Mouse (Mus musculus) left cerebral cortex, postnatal 25 days (tissue): Measurements from ENCODE around the gene Alyref. TPM values are rescaled to one million over a fixed set of nuclear protein-coding genes. Genes with fewer than 3 reads are reported as not detected.
"Not testable (repeated sequence)": the region's sequence is repeated elsewhere in the genome, so short reads cannot be mapped to it uniquely, and the experiment has no call there.

Experiments
- DNase-seq, 2 experiments: peaks; one replicate each; pipeline ENCODE4 v3.0.0; 2022; ENCODE audit warnings: low spot score in 2 of 2, mixed read lengths in 1 of 2
- intact Hi-C: fragments of 180-260 bp; cut with DNase I; formaldehyde crosslinking; loops from one replicate; pipeline ENCODE4 v1.15.1; 2025
- total RNA-seq, 2 experiments: library from RNA; stranded (reverse); gene quantifications; 2 replicates each; pipeline ENCODE4 v1.2.3; 2021

The Alyref gene
- total RNA-seq, 2 experiments from 2014 or later = 59.9 to 61.2 TPM

GRCm38 (mm10) chr11:120578024-120578693, 20.0 kb downstream of the Alyref start:
- intact Hi-C loops = no loop called here
- DNase-seq = no peak

GRCm38 (mm10) chr11:120577211-120578023, 20.7 kb downstream of the Alyref start:
- intact Hi-C loops = no loop called here

DNA sequence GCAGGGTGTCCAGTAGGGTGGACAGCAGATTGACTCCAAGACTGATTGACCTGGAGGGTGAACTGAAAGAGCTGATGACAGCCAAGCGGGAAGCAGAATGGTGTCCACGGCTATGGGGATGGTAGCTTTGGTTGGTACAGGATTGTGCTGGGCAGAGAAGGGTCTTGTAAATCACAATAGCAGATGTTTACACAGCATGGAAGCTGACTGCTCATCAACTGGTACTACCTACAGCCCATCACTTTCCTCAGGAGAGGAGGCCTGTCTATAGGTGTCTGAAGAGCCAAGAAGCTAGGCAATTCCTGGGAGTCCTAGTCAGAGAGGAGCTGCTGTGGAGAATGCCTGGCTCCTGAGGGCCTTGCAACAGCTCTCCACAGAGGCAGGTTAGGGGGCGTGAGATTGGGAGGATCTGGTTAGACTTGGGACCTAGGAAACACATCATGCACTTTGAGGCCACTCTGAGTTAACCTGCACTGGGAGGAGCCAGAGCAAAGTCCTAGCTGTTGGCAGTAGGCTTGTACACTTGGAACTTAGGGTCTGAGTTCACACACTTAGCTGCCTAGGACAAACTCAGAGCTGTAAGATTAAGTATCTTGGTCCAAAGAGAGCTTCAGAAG, 21.7 kb downstream of the Alyref start:
- intact Hi-C loops = no loop called here
- DNase-seq = no peak

More at GRCm38 (mm10) chr11:120577211-120578023, 20.7 kb downstream of the Alyref start:
- no peak for DNase-seq

DNA sequence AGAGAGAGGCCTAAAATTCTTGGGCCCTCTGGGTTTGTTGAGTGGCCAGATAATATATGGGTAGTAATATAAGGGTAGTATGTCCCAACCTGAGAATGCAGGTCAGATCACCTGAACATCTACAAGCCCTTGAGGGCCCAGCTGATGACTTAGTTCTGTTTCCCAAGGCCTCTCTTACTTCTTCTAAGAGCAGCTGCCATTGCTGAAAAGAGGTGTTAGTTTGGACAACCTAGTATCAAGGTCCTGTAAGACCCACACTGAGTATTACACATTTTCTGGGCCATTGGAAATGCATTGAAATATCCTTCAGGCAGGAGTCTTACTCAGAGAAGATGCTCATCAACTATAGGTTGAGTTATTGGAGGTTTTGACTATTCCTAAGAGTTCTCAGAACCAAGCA, 22.2 kb downstream of the Alyref start:
- intact Hi-C loops = no loop called here
- no peak for DNase-seq

GRCm38 (mm10) chr11:120575046-120575445, 23.1 kb downstream of the Alyref start:
- DNase-seq = no peak
- intact Hi-C loops = no loop called here

DNA sequence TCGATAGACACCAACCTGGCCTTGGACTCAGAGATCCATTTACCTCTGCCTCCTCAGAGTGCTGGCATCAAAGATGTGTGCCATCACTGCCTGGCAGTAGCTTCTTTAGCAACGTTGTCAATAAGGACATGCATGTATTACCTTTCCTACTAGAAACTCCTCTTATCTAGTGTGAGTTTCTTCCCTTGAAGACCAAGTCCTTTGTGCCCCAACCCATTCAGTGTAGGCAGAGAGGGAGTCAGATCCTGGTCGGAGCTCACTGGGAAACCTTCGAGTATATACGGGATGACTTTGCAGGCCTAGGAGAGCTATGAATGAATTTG, 23.9 kb downstream of the Alyref start:
- intact Hi-C loops = no loop called here

GRCm38 (mm10) chr11:120573585-120574277, 24.4 kb downstream of the Alyref start:
- intact Hi-C loops = loop anchor here (1.0 to 2.0 kb wide), 2 partner anchors 8 to 55 kb away; partner anchors contain the start of gene Arhgdia
- peak in 1 of 2 experiments; percentile 14 for DNase-seq

More for the DNA sequence above, 23.9 kb downstream of the Alyref start:
- no peak for DNase-seq

DNA sequence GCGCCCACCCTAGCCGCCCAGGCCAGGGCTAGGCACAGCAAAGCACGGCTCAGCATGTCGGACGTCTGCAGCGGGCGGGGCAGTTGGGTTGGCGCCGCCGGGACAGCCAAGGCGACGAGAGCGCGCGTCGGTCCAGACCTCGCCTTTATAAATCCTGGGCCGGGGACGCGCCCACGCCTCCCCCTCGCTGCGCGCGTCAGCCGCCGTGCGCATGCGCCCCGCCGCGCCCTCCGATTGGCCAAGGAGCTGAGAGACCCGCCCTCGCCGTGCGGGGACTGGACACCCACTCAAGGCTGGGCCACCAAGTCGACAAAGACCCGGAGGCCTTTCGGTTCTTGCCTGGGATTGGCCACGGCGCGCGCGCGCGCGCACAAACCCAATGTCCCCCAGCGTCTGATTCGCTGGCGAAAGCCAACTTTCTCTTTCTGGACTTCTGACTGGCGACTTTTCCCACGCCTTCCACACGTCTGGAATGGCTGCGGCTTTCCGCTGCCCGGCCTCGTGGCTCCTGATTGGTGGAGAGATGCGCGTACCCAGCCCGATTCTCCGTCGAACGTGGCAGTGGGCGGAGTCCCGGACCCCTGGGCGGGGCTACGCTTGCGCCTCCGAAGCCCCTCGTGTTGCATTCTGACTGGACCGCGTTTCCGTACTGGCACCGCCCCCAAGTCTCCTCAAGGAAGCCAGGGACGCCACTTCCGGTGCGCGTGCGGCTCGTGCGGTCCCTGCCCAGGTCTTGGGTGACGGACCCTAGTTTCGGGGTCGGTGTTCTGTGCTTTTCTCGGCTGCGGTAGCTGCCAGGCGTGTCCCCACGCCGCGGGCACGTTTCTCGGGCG, 25.2 kb downstream of the Alyref start, which contains the start of gene P4hb:
TSS of gene P4hb (minus strand) at position 502 of the 833 bp plus-strand sequence.
- intact Hi-C loops = loop anchor here (1.0 to 2.0 kb wide), 2 partner anchors 8 to 54 kb away; partner anchors contain the start of gene Arhgdia
- DNase-seq = peak; percentile 100

- no peak for DNase-seq
- intact Hi-C loops = loop anchor here (2.0 kb wide), 1 partner anchor 54 kb away; no protein-coding TSS in a partner anchor
These were observed 25.8 kb downstream of the Alyref start for GRCm38 (mm10) chr11:120572417-120572751.

DNA sequence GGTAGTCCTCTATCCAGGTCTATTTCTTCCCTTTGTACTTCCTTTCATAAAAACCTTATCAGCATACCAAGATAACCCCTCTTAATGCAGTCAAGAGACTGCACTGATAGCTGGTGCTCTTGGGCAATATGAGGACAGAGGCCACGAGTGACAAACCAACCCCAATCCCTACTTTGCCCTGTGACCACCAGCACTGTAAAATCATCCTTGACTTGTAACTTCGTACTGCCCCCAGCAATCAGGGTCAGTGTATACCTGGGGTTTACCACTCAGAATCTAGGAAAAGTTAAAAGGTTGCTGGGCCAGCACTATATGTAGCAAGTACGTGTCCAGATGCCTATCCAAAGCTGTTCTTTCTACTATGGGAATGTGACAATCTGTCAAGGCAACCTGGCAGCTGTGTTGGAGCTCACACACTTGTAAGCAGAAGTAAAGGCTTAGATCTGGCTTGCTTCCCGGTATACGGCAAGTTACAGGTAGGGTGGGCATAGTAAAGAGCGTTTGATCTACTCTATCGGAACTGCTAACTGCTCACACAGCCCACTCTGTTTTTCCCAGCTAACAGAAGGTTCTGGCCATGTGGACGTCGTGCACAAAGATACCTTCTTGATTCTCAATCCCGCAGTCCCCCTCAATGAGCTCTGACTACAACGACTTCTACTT, 26.3 kb downstream of the Alyref start:
- no peak for DNase-seq
- intact Hi-C loops = loop anchor here (2.0 kb wide), 1 partner anchor 53 kb away; no protein-coding TSS in a partner anchor

DNA sequence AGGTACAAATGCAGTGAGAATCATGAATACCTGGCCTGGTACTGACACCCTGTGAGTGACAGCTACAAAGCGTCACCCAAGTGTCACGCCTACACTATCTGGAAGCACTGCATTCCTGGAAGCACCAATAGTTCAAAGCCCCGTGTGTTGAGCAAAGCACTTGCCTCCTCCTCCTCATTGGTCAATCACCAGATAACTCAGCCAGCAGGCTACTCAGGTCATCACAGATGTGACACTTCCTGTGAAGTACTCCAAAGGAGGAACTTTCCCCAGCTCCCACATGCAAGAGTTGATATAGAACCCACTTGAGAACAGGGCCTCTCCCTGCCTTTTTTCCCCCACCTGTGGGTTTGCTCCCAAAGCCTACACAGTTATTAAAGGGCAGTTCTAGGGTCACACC, 27.0 kb downstream of the Alyref start:
- intact Hi-C loops = no loop called here
- no peak for DNase-seq

DNA sequence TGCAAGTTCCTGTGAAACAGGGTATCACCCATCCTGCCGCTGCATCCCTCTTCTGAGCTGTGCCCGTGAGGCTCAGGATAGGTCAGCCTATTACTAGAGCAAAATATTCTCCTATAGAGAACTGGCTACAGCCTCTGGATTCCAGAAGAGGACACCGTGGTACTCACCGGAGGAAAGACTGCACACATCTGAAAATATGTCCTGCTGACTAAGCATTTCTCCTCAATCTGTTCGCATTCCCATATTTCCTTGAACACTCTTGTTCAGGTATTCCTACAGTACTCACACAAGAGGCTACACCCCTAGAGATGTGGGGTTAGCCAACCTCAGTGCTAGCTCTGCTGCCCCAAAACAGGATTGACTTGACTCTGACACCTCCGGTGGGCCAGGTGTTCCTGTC, 29.8 kb downstream of the Alyref start:
- intact Hi-C loops = no loop called here
- no peak for DNase-seq

DNA sequence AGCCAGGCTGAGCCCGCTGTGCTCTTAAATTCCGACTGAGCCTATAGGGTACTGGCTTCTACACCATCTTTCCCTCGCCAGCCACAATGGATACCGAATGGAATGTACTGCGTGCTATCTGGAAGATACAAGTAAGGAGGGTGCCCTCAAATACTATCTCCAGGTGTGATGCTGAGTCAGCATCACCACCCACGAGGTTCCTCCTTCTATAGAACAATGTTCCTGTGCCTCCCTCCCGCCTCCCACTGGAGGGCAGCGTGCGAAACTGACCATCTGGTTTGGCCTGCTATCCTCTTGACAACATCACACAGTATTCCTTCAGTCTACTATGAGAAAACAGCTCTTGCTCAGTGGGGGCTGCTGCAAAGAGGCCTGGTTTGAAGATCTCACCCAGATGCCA, 33.1 kb downstream of the Alyref start:
- intact Hi-C loops = loop anchor here (2.0 kb wide), 1 partner anchor 46 kb away; no protein-coding TSS in a partner anchor
- DNase-seq = peak in 1 of 2 experiments; percentile 53

GRCm38 (mm10) chr11:120562949-120563348, 35.2 kb downstream of the Alyref start:
- DNase-seq = no peak
- intact Hi-C loops = no loop called here

DNA sequence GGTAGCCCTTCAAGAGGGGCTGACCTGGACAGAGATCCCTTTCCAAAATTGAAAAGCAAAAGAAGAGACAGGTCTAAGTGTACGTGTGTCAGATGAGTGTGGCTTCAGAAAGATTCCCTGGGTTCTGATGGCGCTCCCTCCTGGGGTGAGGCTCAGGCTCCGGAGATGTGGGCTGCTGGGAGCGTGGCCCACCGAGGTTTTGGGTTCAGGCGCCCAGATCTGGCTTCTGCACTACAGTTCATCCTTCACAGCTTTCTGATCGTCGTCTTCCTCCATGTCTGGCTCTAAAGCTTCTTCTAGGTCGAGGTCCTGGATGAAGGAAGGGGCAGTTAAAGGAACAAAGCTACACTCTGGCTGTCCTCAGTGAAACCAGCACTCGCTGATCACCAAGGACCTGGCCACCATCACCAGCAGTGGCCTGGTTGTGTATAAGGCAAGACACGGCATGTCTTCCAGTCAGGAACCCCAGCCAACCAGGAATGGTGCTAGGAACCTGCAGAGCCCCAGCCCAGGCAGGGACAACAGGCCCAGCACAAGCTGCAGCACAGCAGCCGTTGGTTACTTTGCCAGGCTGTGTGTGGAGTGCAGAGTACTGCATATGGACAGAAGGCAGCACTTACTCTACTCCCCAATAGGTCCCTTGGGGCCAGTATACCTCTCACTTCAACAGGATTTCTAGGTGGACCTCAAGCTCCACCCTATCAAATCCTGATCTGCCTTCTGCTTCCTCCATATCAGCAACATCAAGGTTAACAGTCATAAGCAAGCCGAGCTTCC, 37.0 kb downstream of the Alyref start:
- no peak for DNase-seq
- intact Hi-C loops = no loop called here

- intact Hi-C loops = not testable (repeated sequence)
These were observed 39.3 kb downstream of the Alyref start for GRCm38 (mm10) chr11:120558843-120559242.

DNA sequence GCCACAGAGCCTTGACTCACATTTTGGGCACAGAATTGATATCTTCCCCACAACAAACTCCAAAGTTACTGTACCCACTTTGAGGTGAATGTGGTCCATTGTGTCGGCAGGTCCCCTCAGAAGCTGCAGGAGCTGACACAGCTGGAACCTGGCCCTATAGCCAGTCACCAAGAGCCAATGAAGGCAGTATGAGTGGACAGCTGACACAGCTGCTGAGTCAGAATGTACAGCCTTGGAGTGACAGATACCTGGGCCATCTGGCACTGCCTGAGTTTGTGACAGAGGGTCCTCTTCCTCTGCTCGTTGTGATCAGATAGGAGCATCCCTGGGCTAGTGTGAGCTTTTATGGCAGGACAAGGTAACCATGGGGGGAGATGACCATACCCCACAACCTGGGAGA, 42.9 kb downstream of the Alyref start:
- intact Hi-C loops = no loop called here
- DNase-seq = no peak

More at GRCm38 (mm10) chr11:120558843-120559242, 39.3 kb downstream of the Alyref start:
- DNase-seq = not testable (repeated sequence)

DNA sequence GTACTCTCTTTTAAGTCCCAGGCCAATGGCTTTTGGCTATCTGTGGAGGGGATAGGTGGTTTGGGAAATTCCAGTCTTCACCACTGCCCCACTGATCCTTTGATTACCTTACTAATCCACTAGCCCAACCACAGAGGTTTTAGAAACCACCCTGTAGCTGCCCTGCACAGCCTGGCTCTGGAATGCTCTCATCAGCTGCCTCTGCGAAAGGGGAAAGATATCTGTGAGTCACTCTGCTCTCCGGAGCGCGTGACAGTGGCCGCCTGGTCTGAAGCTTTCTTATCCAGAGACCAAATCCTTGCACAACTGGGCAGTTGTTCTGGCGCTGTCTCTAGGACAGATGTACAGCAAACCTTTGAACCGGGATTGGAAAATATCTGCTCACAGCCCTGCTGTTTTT, 43.3 kb downstream of the Alyref start:
- intact Hi-C loops = no loop called here
- no peak for DNase-seq
